Mouse (Mus musculus): ENCODE measurements at regions not wholly inside any gene's neighbourhood (a gene's known extent, or its start where the extent isn't known, plus 50 kb on each side); places are given as distances from the start of the nearest gene placed in this dataset.
A peak's percentile ranks its signal among the peaks of the same experiment; 100 is the strongest.

DNA sequence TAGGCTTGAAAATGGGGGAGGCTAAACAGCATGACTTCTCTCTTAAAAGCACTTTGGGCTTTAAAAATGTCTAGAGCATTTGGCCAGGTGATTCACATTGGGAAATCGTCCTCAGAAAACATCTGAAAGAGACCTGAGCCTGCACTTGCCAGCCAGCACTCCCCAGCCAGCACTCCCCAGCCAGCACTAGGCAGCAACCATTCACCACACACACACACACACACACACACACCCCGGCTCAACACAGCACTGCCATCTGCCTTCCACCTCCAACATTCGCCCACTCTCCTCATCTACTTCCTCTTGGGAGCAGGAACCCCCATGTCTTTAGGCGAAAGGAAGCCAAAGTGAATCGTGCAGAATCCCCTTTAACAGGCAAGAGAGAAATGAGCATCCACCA, 85.4 kb downstream of the Atp23 start:
- H3K9ac ChIP-seq: no peak overlapping the region
- H3K27me3 ChIP-seq: no peaks in the 10 kb centered on the region
- ATAC-seq (ENCODE audit: insufficient number of reproducible peaks, low FRiP score, low TSS enrichment, low read depth): no peak
- H3K4me3 ChIP-seq (replicated peaks): no peak overlapping the region
- no peaks in the 10 kb centered on the region for H3K36me3 ChIP-seq
- H3K4me2 ChIP-seq (replicated peaks): no peak overlapping the region
- no peaks in the 10 kb centered on the region for H3K9me3 ChIP-seq (replicated peaks)
- peaks cover 4% of the 10 kb centered on the region; the same call in 1 of the 2 replicates for H3K4me1 ChIP-seq
- no peak overlapping the region for H3K27ac ChIP-seq (replicated peaks)
- WGBS: 74% methylated on average over 5 of the region's 5 CpGs

DNA sequence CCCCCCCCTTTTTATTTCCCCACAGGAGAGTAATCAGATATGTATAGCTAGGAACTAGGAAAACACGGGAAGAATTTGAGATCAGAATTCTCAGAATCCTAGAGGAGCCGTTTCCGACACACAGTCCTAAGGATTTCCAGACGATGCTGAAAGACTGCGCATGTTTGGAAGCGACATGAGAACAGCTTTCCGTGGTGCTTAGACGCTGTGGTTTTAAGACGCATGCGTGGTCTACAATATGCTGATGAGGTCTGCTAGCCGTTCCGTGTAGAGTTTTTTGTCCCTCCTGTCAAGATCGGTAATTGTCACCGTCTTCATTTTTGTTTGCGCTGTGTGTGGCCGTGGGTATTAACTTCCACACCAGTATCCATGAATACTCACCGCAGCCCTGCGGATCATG, 86.2 kb downstream of the Atp23 start:
- H3K27ac ChIP-seq (replicated peaks): no peak overlapping the region
- no peaks in the 10 kb centered on the region for H3K9me3 ChIP-seq (replicated peaks)
- 66% methylated on average over 18 of the region's 18 CpGs for WGBS
- H3K4me3 ChIP-seq (replicated peaks): no peak overlapping the region
- no peak for ATAC-seq (ENCODE audit: insufficient number of reproducible peaks, low FRiP score, low TSS enrichment, low read depth)
- H3K9ac ChIP-seq: no peak overlapping the region
- no peaks in the 10 kb centered on the region for H3K36me3 ChIP-seq
- H3K4me1 ChIP-seq: peaks cover 11% of the 10 kb centered on the region; the same call in 1 of the 2 replicates
- H3K4me2 ChIP-seq (replicated peaks): no peak overlapping the region
- H3K27me3 ChIP-seq: no peaks in the 10 kb centered on the region

DNA sequence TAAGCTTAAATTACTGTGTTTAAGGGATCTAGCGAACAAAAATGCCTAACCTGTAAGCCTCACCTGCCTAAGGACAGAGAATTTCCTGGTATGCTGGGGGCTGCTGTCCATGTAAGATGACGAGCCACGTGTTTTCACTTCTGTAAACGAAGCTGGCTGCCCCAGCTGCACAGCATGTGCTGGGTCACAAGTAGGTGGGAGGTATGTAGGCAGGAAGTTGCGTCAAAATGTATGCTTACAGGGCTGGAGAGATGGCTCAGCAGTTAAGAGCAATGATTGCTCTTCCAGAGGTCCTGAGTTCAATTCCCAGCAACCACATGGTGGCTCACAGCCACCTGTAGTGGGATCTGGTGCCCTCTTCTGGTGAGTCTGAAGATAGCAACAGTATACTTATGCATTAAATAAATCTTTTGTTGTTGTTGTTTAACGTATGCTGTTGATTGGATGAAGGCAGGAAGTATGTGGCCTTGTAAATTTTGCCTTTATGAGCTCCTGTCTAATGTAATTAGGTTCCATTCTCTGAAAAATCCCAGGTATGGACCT, 88.0 kb downstream of the Atp23 start:
- H3K27me3 ChIP-seq: no peaks in the 10 kb centered on the region
- WGBS: 79% methylated on average over 6 of the region's 6 CpGs
- no peak overlapping the region for H3K4me2 ChIP-seq (replicated peaks)
- no peaks in the 10 kb centered on the region for H3K36me3 ChIP-seq
- H3K4me3 ChIP-seq (replicated peaks): no peak overlapping the region
- peaks cover 11% of the 10 kb centered on the region; the same call in 1 of the 2 replicates for H3K4me1 ChIP-seq
- H3K27ac ChIP-seq (replicated peaks): no peak overlapping the region
- no peak overlapping the region for H3K9ac ChIP-seq
- ATAC-seq (ENCODE audit: insufficient number of reproducible peaks, low FRiP score, low TSS enrichment, low read depth): no peak
- no peaks in the 10 kb centered on the region for H3K9me3 ChIP-seq (replicated peaks)

DNA sequence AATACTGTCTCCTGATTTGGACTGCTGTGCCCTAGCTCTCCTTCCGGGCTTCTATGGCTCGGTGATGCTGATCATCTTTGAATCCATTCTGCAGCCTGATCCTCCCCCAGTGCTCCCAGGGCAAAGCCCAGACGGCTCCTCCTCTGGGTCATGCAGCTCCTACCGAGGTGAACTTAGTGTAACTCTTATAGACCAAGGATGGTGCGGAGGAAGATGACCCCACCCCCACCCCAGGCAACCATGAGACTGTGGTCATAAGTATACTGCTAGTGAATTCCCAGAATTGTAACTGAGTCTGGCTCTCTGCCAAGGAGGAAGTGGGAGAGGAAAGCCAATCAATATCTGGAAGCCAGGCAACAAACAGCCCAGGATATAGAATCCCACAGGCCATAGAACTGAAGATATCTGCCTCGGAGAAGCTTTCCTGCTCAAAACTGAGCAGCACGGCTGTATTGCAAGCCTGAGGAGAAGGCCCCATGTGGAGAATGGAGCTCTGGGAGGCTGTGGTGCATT, 88.9 kb downstream of the Atp23 start:
- 76% methylated on average over 7 of the region's 7 CpGs for WGBS
- no peak overlapping the region for H3K4me2 ChIP-seq (replicated peaks)
- H3K36me3 ChIP-seq: no peaks in the 10 kb centered on the region
- H3K4me3 ChIP-seq (replicated peaks): no peak overlapping the region
- H3K4me1 ChIP-seq: peaks cover 11% of the 10 kb centered on the region; the same call in 1 of the 2 replicates
- no peak overlapping the region for H3K9ac ChIP-seq
- no peak for ATAC-seq (ENCODE audit: insufficient number of reproducible peaks, low FRiP score, low TSS enrichment, low read depth)
- no peaks in the 10 kb centered on the region for H3K9me3 ChIP-seq (replicated peaks)
- no peaks in the 10 kb centered on the region for H3K27me3 ChIP-seq
- H3K27ac ChIP-seq (replicated peaks): no peak overlapping the region

DNA sequence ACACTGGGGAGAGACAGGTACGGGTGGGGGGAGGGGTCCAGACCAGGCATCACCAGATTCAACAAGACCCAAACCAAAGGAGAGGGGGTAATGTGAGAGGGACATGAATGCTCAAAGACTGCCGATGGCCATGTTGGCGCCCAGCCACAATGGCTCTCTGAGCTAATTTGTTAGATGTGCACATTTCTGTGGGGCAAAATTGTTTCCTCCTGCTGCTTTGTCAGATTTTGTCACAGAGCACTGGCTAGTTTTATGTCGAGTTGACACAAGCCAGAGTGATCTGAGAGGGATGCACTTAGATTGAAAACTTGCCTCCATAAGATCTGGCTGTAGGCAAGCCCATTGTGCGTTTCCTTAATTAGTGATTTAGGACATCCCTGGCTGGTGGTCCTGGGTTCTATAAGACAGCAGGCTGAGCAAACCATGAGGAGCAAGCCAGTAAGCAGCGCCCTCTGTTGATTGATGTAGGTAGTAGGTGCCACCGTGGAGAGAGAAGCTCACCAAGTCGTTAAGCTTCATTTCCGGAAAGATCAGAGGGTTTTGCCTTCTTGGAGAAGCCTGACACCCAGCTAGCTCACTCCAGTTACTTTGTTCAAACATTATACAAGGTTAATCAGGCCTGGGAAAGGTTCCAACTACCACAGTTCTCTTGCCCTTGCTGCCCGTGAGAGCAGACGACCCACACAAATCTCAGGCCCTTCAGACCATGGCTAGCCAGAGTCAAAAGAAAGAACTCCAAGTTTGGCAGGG, 90.6 kb downstream of the Atp23 start:
- Histone ChIP-seq H3K4me3 (replicated peaks) (peak overlapping the region; percentile 29; the same call in 1 of the 2 replicates), H3K4me2 (replicated peaks) (peak overlapping the region; percentile 42)

DNA sequence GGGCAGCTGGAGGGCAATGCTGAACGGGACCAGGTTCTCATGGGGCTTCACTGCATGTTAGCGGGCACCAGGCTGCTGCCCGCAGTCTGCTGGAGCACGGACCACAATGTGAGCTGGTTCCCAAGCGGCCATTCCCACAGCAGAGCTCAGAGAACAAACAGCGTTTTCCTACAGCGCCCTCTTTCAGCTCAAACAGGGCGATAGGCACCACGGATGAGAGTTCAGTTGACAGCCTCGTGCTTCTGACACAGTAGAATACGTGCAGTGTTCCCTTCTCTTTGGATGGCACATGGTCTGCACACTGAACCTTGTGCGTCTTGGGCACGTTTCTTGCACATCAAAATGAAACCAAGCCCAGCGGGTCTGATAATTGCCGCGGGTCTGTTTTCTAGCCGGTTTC, 91.6 kb downstream of the Atp23 start:
- peak overlapping the region; percentile 17; the same call in 1 of the 2 replicates for H3K27ac ChIP-seq (replicated peaks)
- ATAC-seq (ENCODE audit: insufficient number of reproducible peaks, low FRiP score, low TSS enrichment, low read depth): no peak
- H3K9ac ChIP-seq: no peak overlapping the region
- 45% methylated on average over 17 of the region's 17 CpGs for WGBS
- no peaks in the 10 kb centered on the region for H3K9me3 ChIP-seq (replicated peaks)
- H3K36me3 ChIP-seq: no peaks in the 10 kb centered on the region
- peak overlapping the region; percentile 42 for H3K4me2 ChIP-seq (replicated peaks)
- H3K4me3 ChIP-seq (replicated peaks): peak overlapping the region; percentile 29
- H3K27me3 ChIP-seq: no peaks in the 10 kb centered on the region
- peaks cover 11% of the 10 kb centered on the region; the same call in 1 of the 2 replicates for H3K4me1 ChIP-seq

More for the DNA sequence above, 90.6 kb downstream of the Atp23 start:
- 53% methylated on average over 11 of the region's 11 CpGs for WGBS
- Histone ChIP-seq H3K4me1 (peaks cover 11% of the 10 kb centered on the region; the same call in 1 of the 2 replicates), H3K36me3 (no peaks in the 10 kb centered on the region), H3K27ac (replicated peaks) (no peak overlapping the region; the same call in 1 of the 2 replicates), H3K9ac (no peak overlapping the region), H3K9me3 (replicated peaks) (no peaks in the 10 kb centered on the region), H3K27me3 (no peaks in the 10 kb centered on the region)
- no peak for ATAC-seq (ENCODE audit: insufficient number of reproducible peaks, low FRiP score, low TSS enrichment, low read depth)

DNA sequence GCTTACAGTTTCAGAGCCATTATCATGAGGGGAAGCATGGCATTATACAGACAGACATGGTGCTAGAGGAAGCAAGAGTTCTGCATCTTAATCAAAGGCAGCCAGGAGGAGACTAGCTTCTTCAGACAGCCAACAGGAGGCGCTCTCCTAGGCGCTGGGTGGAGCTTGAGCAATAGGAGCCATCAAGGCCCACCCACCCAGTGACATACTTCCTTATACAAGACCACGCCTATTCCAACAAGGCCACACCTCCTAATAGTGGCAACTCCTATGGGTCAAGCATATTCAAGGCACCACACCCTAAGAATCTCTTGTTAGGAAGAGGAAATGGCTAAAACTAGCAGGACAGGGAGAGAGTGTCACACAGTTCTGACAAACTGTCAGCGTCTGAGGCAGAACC, 94.3 kb downstream of the Atp23 start:
- H3K27me3 ChIP-seq: no peaks in the 10 kb centered on the region
- H3K4me2 ChIP-seq (replicated peaks): no peak overlapping the region
- H3K9me3 ChIP-seq (replicated peaks): no peaks in the 10 kb centered on the region
- 93% methylated on average over 4 of the region's 4 CpGs for WGBS
- no peak overlapping the region for H3K27ac ChIP-seq (replicated peaks)
- H3K4me3 ChIP-seq (replicated peaks): no peak overlapping the region
- ATAC-seq (ENCODE audit: insufficient number of reproducible peaks, low FRiP score, low TSS enrichment, low read depth): no peak
- peaks cover 8% of the 10 kb centered on the region; the same call in 1 of the 2 replicates for H3K4me1 ChIP-seq
- H3K36me3 ChIP-seq: no peaks in the 10 kb centered on the region
- no peak overlapping the region for H3K9ac ChIP-seq

DNA sequence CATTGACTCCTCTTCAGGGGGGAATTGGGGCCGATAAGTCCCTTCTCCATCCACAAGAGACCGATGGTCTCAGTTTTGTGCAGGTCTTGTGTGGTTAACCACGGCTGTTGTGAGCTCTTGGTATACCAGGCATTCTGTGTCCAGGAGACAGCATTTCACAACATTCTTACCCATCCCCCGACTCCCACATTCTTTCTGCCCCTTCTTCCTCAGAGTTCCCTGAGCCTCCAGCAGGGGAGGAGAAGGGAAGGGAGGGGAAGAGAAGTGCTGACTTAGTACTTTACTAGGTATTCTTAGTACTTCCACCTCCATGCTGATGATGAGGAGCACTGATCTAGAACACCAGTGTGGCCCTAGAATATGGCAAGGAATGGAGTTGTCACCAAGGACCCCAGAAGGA, 98.4 kb downstream of the Atp23 start:
- Histone ChIP-seq H3K36me3 (no peaks in the 10 kb centered on the region), H3K27me3 (no peaks in the 10 kb centered on the region), H3K4me1 (no peaks in the 10 kb centered on the region), H3K9me3 (replicated peaks) (no peaks in the 10 kb centered on the region), H3K27ac (replicated peaks) (no peak overlapping the region), H3K4me2 (replicated peaks) (no peak overlapping the region), H3K4me3 (replicated peaks) (no peak overlapping the region), H3K9ac (no peak overlapping the region)
- WGBS: 64% methylated on average over 4 of the region's 4 CpGs
- ATAC-seq (ENCODE audit: insufficient number of reproducible peaks, low FRiP score, low TSS enrichment, low read depth): no peak

DNA sequence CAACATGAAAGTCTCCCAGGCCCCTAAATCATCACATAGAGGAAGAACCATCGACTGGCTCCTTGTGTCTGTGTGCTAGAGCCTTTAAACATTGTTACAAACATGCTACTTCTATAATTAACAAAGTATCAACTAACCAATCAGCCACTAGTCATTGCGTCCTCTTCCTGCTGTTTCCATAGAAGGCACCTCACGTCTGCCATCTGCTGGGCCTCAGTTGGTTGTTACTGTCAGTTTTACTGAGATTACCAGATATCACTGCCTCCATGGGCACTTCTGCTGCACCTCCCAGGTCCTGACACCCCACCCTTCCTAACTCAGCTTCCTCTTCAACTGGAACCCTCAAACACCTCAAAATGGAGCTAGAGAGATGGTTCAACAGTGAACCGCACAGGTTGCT, 101.8 kb downstream of the Atp23 start:
- no peaks in the 10 kb centered on the region for H3K27me3 ChIP-seq
- WGBS: 56% methylated on average over 4 of the region's 4 CpGs
- H3K9me3 ChIP-seq (replicated peaks): no peaks in the 10 kb centered on the region
- no peak overlapping the region for H3K9ac ChIP-seq
- no peak overlapping the region for H3K4me3 ChIP-seq (replicated peaks)
- H3K27ac ChIP-seq (replicated peaks): no peak overlapping the region
- ATAC-seq (ENCODE audit: insufficient number of reproducible peaks, low FRiP score, low TSS enrichment, low read depth): no peak
- H3K36me3 ChIP-seq: no peaks in the 10 kb centered on the region
- H3K4me2 ChIP-seq (replicated peaks): no peak overlapping the region
- no peaks in the 10 kb centered on the region for H3K4me1 ChIP-seq

DNA sequence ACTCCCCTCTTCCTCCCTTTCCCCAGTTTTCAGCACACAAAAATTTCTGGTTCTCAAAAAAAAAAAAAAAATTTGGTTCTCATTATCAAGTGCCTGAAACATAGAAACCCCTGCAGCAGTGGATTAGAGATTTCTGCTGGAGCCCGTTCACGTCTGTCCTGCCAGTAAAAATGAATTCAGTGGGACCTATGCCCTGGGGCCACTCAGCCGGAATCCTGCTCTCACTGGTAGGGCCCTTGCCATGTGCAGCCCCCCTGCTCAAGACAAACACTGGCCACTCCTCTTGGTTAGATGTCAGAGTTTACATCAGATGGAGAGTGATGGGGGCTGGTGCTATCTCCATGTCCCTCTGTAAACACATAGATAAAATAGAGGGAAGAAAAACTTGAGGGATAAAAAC, 108.0 kb downstream of the Atp23 start:
- 25% methylated on average over 3 of the region's 3 CpGs for WGBS

DNA sequence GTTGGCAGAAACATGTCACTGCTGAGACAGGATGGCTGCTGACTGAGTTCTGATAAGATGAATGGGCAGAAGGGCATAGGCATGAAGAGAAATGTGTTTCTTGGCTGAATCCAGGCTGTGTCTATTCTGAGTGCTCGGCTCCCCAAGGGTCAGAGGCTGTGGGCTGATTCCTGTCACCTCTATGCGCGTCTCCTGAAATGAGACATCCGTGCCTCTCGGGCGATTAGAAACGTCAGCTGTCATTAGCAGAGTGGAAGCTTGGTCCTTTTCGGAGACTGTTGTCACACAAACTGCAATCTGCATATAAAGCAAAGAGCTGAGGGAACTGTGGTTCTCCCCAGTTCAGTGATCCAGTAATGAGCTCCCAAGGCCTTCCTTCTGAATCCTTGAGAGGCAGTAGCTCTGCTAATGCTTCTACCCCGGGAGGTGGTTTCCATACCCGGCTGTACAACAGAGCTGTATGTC, 108.8 kb downstream of the Atp23 start:
- ATAC-seq (ENCODE audit: insufficient number of reproducible peaks, low FRiP score, low TSS enrichment, low read depth): no peak

More for the DNA sequence above, 108.0 kb downstream of the Atp23 start:
- Histone ChIP-seq H3K27ac (replicated peaks) (no peak overlapping the region), H3K4me2 (replicated peaks) (no peak overlapping the region), H3K36me3 (no peaks in the 10 kb centered on the region), H3K9me3 (replicated peaks) (no peaks in the 10 kb centered on the region), H3K9ac (no peak overlapping the region), H3K27me3 (no peaks in the 10 kb centered on the region), H3K4me1 (no peaks in the 10 kb centered on the region), H3K4me3 (replicated peaks) (no peak overlapping the region)
- ATAC-seq (ENCODE audit: insufficient number of reproducible peaks, low FRiP score, low TSS enrichment, low read depth): no peak

More for the DNA sequence above, 108.8 kb downstream of the Atp23 start:
- Histone ChIP-seq H3K4me2 (replicated peaks) (no peak overlapping the region), H3K4me1 (no peaks in the 10 kb centered on the region), H3K9me3 (replicated peaks) (no peaks in the 10 kb centered on the region), H3K4me3 (replicated peaks) (no peak overlapping the region), H3K27me3 (no peaks in the 10 kb centered on the region), H3K27ac (replicated peaks) (no peak overlapping the region), H3K9ac (no peak overlapping the region), H3K36me3 (no peaks in the 10 kb centered on the region)
- WGBS: 54% methylated on average over 10 of the region's 10 CpGs

Data from embryonic facial prominence, embryonic 15.5 days (tissue).